Mouse (Mus musculus) cerebellum, adult 11-12 months (tissue): ENCODE results near the gene Polr2l.

ENCODE experiments used
- DNase-seq: peaks from one replicate; pipeline ENCODE4 v3.0.0; 2022

The Polr2l gene

DNA sequence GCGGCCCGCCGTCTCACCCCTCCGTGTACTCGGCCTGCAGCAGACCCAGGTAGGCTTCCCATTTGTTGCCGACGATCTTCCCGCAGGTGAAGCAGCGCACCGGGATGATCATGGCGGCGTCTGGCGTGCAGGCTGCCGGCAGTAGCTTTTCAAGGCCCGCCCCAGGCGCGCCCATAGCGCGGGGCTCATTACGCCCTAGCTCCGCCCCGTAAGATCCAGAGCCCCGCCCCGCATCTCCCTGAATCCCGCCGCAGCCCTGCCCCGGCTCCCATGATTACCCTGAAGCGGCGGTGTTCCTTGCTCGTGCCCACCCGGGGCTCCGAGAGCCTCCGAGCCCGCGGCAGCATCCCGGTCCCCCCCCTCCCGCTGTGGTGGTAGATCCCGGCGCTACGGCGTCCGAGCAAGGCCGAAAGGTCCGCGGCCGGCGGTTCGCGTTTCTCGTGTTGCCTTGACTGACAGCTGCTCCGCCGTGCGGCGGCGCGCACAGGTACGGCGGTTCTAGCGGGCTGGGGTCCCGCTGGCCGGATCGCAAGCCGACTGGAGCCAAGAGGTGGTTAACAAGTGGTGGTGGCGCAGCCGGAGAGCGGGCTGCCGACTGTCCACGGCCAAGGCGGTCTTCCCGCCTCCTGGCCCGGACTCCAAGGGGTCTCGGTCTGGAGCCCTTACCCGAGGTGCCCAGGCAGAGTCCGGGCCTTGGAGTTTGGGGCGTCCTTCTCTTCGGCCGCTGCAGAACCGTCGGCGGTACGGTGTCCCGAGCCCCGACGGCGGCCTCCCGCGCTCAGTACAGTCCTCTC, at the start of gene Polr2l, which contains the start of gene Tspan4:
TSS of gene Polr2l (minus strand) at position 122 of the 794 bp plus-strand sequence.
TSS of gene Tspan4 (plus strand) at position 230 of the 794 bp plus-strand sequence.
- DNase-seq: peak; percentile 84

DNA sequence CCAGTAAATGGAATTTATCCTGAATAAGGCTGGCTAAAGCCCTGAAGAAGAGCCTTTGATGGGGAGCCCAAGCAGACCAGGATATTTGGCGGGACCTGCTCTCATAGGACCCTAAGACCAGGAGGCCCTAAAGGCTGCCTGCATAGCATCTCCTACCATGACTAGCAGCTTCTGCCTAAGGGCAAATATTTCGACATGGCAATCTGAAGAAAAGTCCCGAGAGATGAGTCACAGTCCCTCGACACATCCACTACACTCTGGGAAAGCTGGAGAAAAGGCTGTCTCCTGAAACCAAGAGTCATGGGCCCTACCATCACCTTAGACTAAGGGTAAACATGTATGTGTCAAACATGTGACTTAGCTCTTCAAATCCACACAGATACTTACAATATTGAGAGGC, 49.3 kb upstream of the Polr2l start:
- no peak for DNase-seq

DNA sequence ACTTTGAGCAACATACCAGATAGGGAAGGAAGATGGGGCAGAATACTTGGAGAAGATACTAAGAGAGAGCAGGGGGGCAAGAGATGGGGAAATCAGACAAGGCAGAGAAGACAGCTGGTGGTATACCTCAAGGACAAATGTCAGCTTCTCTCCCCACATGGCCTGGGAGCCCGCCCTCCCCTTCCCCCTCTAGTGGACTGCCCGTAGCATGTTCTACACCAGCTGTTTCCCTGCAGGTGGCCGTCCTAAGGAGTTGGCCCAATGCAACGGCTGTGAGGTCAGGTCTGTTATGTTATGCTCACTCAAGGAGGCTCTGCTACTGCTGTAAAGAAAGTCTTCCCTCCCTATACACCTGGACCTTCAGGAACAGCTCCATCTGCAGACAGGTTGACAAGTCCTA, 48.1 kb upstream of the Polr2l start:
- DNase-seq: peak; percentile 45

DNA sequence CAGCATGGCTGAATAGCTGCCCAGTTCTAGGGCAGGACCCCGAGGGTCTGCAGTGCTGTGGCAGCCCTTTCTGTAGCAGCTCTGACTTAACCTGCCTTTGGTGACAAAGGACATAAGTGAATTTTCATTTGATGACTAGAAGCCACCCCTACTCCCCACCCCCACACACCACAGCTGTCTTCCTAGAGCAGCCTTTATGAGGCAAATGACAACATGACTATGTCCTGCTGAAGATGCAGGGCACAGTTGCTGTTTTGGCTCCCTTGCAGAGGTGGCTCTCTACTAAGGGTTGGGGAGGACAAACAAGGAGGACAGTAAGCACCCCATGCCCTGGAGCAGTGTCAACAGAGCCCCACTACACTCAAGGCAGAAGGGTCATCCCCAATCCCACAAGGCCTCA, 44.9 kb upstream of the Polr2l start:
- no peak for DNase-seq

DNA sequence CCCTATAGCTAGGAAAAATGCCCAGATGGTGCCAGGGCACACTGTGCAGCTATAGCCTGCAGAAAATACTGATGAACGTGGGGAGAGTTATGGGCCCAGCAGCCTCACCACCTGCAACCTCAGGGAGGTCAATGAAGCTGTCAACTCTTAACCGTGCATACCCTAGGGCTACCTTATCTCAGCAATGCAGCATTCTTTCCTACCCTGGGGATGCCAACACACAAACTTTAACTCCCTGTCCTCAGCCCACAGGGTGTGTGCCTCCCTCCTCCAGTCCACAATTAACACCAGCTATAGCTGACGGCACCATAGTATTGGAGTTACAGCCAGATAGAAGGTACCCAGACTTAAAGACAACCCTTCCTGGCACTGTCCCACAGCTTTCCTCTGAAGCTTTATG, 44.0 kb upstream of the Polr2l start:
- DNase-seq: no peak

DNA sequence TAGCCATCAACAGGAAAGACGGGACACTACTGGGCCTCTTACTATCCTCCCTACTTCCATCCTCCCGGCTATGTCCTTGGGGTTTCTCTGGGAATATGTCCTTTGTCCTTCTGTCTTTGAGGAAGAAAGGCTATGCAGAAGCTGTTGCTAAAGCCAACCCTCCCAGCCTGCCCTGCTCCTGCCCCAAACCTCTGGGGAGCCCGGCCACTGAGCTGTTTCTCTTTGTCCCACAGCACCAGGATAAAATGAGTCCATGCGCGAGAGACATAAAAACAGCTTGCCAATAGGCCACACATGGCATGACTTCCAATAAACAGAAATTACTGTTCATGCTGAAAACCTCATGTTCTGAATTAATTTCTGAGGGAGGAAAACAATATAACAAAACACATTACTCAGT, 43.4 kb upstream of the Polr2l start:
- no peak for DNase-seq

DNA sequence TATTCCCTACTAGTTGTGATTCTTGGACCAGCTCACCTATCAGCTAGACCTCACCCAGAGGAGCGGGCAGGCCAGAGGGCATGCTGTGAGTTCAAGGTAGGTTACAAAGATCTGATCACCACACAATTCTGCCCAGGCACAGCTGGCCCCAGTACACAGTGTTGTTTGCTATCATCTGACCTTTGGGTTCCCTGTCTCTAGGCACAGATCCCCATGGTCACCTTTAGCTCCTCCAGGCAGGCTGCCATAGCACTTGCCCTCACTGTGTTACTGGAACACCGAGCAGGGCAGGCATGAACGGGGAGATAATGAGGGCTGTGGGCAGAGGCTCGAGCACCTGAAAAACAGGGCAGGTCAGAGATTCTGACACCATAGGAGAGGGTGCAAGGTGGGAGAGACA, 42.7 kb upstream of the Polr2l start:
- DNase-seq: no peak

DNA sequence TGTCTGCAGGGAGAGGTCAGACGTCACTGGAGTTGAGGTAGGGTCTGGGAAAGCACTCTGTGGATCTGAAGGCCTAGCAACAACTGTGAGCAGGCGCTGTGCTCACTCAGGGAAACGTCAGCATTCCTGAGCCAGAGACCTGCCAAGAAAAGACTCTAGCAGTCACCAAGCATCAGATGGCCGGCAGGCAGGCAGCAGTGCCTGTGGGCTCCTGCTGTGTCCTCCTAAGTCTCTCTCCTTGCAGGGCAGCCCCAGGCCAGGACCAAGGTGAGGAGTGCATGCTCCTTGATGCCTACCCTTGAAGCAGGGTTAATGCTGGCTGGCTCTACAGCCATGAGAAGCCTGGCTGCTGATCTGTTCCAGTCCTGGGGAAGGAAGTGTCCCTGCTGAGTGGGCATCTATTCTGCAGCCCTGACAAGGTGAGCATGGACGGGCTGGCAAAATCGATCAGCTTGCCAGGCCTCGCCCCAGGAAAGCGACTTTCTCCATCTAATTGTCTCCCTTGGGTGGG, 35.8 kb upstream of the Polr2l start:
- DNase-seq: peak; percentile 81

DNA sequence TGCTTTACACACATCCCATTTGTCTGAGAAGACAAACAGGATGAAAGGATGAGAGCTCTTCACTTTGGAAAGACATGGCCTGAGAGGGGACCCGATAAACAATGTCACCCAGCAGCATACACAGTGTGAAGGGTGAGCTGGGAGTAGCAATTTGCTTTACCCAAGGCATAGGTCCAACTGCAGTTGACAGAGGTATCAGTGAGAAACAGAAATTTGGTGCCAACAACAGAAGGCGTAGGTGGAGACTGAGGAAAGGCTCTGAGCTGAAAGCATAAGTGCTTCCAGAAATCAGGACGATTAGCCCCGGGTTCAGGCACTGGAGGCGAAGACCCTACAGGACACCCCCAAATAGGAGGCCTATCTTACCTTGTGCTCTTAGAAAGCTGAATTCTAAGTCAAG, 35.3 kb upstream of the Polr2l start:
- peak; percentile 71 for DNase-seq

DNA sequence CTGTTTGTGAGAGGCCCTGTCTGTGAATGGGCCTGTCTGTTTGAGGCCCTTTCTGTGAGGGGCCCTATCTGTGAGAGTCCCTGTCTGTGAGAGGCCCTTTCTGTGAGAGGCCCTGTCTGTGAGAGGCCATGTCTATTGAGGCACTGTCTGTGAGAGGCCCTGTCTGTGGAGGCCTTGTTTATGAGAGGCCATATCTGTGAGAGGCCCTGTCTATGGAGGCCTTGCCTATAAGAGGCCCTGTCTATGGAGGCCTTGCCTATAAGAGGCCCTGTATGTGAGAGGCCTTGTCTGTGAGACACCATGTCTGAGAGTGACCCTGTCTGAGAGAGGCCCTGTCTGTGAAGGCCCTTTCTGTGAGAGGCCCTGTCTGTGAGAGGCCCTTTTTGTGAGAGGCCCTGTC, 33.2 kb upstream of the Polr2l start:
- DNase-seq: no peak

DNA sequence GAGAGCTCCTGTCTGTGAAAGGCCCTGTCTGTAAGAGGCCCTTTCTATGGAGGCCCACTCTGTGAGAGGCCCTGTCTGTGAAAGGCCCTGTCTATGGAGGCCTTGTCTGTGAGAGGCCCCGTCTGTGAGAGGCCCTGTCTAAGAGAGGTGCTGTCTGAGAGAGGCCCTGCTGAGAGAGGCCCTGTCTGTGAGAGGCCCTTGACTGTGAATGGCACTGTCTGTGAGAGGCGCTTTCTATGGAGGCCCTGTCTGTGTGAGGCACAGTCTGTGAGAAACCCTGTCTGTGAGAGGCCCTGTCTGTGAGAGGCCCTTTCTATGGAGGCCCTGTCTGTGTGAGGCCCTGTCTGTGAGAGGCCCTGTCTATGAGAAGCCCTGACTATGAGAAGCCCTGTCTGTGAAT, 31.3 kb upstream of the Polr2l start:
- DNase-seq: no peak

DNA sequence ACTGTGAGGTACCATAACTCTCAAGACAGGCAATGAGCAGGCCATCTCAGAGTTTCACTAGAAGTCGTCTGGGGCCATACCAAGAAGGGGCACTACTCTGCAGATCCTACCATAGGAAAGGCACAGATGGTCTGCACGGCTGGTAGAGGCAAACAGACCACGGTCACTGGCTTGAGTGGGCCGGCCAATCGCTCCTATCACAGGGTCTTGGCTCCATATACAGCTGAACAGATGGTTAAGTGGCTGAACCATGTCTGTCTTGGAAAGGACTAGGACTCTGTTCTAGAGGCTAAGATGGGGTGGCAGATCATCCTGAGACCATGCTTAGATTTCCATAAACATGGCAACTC, 27.6 kb upstream of the Polr2l start:
- DNase-seq: peak; percentile 84

DNA sequence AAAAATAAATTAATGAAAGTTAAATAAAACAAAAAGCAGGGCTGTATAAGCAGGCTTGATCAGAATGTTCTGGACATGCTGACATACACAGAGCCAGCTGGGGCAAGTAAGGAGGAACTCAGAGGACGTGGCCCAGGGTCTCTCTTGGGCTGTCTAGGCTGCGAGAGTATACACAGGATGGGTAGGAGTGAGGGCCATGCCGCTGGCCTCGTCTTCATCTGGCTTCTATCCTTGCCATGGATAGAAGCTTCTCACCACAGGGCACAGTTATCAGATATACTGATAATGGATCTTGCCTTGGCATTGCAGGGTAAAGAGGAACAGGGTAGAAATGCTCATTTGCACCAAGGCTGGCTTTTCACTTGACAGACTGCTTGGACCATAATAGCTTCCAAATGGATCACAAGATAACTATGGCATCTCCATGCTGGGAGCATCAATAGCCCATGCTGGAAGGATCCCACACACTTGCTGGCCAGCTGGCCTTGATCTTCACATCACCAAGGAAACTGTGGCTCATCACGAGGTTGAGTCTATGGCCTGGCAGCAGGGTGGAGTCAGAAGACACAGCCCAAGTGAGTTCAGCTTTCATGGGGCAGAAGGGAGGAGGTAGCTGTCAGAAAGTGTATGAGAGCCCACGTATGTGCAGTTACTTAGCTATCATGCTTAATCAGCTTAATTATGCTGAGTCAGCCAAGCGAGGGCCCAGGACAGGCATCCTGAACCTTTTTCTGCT, 27.1 kb upstream of the Polr2l start:
- no peak for DNase-seq

DNA sequence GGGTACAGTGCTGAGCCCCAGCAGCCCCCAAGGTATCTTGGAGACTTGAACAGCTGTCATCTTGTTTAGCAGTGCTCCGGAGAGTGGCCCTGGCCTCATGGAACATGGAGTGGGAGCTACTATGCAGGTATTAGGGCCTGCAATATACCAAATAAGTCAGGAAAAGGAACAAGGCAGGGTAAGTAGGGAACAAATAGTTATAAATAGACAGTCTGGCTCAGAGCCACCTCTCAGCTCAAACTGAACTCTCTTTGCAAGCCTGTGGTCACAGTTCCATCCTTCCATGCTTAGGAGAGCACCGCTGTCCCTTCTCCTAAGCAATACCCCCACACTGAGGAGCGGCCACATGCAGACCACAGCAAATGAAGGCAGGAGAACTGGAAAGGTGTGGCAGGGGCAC, 22.7 kb upstream of the Polr2l start:
- no peak for DNase-seq

DNA sequence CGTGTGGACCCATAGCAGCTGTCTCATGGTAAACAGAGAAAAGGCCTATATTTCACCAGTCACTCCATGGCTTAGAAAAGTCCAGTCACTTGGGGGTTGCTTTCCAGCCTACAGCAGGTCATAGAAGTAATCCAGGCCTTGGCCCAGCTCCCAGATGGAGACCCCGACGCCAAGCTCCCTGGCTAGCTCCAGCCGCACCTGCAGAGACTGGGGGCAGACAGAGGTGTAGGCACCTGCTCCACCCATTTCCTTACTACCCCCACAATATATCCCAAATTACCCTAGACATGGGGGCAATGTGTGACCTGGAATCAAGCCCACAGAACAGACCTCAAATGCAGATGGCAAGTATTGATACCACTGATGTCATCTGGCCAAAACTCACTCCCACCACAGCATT, 21.0 kb upstream of the Polr2l start:
- DNase-seq: no peak

DNA sequence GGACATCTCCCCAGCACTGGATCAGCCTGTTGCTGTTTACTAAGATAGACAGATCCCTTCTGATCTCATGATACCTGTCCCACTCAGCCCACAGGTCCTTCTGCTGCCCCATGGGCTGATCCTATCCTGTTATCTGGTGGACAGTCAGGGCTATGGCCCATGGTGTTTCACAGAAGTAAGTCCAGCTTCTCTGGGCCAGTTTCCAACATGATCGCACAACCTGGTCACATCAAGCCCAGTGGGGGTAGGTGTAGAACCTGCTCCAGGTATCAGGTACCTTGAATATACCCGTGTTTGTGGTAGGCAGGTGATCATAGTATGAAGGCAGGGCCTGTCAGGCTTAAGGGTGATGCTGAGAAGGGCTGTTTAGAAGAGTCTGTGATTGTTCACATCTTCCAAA, 20.4 kb upstream of the Polr2l start:
- no peak for DNase-seq

DNA sequence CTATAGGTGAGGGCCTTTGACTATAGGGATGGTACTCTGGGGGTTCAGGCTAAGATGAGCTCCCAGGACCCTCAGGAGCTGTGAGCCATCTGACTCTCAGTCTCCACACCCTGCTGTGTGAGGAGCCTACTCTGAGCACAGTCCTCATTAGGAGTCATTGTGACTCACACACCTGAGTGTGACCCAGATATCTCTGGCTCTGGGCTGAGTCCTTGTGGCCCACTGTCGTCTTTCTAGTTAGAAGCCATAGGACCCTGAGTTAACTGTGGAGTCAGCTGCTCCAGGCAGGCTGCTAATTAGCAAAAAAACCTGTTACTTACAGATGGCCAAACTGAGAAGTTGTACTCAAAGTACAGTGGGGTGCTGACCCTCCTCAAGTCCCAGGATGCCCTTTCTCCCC, 18.8 kb upstream of the Polr2l start:
- no peak for DNase-seq

DNA sequence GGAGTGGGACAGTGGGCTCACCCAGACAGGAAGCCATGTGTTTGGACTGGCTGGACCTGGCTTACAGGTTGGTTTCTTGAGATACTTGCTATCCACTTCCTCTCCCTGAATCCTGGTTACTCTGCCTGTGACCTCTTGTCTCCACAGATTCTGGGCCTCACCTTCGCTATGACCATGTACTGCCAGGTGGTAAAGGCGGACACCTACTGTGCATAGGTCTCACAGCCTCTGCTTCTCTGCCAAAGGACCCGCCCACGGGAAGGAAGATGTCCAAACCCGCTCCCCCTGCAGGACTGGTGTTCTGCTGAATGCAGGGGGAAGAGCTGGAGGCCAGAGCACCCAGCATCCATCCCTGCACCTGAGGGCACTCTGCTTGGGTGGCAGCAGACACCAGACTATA, 17.8 kb upstream of the Polr2l start:
- DNase-seq: peak; percentile 82

DNA sequence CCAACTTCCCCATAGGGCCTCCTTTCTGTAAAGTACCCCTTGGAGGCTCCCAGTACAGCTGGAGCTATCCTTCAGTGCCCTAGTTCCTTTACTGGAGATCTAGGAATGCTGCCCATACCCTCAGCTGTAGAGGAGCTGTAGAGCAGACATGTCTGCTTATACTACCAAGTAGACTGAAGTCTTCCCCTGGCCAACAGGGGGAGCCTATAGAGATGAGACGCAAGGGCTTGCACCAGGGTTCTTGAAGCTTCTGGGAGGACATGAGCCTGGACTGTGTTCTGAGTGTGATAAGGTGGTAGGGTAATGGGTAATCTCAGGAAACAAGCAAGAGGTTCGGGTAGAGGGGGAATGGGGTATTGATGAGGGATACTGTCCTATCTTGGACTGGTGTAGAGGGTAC, 16.2 kb upstream of the Polr2l start:
- no peak for DNase-seq

DNA sequence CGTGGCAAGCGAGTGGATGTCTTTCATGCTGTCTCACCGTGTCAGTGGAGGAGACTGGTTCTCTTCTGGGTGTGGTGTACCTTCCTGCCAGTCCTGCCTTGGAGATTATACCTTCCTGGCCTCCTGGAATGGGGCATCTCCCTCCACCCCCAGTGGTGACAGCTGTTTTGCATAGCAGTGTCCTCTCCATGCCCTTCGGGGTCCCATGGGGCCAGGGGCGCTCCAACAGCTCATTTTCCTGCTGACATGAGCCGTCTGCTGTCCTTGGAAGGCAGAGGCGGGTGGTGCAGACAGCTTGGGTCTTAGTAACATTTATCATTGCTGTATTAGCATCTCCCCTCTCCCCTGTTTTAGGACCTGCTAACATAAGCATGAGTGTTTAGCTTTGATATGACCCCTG, 12.2 kb upstream of the Polr2l start:
- no peak for DNase-seq

DNA sequence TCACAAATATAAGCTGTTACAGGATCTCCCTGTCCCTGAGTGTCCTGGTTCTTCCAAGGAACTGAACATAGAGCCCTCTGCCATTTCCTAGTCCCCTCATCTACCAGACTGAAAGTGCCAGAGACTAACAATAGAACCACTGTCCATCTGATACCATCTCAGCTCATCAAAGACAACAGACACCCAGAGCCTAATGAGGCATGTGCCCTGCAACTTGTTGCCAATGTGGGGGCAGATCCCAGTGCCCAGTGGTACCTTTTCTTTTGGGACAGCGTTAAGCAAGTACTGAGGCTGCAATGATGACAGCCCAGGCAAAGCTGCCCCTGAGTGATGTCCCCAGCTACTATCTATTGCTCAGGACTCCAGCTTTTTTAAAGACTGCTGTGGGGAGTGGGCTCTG, 11.3 kb upstream of the Polr2l start:
- peak; percentile 65 for DNase-seq

DNA sequence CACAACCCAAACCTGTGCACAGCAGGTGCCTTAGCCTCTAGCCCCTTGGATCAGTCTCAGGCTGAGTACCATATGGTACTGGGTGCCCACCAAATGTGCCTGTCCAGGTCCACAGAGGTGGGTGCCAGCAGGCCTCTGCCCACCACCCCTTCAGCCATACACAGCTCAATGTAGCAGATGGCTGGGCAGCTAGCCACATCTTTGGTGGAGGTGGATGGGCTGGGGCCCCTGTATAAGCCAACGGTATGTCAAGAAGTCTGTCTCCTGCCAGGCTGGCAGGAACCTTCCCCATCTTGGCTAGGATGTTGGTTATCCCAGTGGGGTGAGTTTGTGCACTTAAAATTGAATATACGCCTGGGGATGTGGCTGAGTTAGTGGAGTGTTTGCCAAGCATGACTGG, 10.7 kb upstream of the Polr2l start:
- peak; percentile 98 for DNase-seq

DNA sequence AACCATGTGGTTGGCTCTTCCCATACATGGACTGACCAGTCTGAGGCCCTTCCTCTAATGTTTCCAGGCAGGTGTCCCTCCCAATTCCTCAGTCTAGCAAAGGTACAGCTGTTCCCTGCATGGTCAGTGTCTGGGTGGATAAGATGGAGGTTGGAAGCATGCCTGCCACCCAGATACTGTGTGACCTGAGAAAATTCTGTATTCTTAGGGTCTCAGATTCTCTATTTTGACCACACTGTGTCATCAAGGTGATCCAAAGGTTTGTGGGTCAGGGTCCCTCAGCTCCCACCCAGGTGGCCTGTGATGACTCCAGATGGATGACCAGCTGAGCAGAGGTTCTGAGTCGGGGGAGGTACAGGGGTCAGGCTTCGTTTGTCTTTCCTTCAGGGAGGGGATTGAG, 10.3 kb upstream of the Polr2l start:
- DNase-seq: no peak
